Mouse (Mus musculus): ENCODE data around the gene Gapvd1. TPM values are rescaled to one million over a fixed set of nuclear protein-coding genes. Genes with fewer than 3 reads are reported as not detected.

The Gapvd1 gene
- polyA plus RNA-seq, 3 experiments from 2014 or later = 45.5 to 69.9 (median 60.5) TPM

GRCm38 (mm10) chr2:34632051-34632450, 123.0 kb downstream of the Gapvd1 start:
- no peak for ATAC-seq

DNA sequence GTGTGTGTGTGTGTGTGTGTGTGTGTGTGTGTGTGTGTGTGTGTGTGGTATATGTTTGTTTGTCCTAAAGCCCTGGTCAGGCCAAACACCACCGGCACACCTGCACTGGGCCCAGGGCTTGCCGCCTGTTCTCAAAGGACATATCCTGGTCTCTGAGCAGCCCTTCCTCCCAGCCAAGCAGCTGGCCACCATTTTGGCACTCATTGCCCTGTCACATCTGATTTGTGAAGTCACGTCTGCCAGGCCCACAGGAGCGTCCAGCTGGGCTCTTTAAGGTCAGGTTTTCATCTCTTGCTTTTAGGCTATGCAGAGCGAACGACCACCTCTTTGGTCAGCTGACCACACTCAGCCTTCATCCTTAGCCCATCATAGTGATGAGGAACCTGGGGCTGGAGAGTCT, 124.6 kb downstream of the Gapvd1 start:
- no peak for ATAC-seq

DNA sequence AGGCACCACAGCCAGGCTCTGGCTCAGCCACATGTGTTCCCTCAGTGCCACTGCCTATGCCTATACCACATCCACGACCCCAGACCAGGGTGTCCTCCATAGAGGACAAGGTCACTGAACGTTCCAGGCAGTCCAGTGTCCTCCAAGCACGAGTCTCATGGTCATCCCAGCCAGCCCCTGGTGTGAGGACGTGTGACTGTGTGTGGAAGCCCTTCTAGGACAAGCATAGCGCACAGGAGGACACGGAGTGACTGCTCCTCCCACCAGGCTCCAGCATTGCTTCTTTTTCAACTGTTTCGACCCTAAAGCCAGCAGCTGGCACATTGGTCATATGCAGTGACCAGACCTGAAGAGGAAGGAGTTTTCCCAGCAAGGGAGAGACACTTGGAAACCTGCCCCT, 125.3 kb downstream of the Gapvd1 start:
- ATAC-seq = no peak

DNA sequence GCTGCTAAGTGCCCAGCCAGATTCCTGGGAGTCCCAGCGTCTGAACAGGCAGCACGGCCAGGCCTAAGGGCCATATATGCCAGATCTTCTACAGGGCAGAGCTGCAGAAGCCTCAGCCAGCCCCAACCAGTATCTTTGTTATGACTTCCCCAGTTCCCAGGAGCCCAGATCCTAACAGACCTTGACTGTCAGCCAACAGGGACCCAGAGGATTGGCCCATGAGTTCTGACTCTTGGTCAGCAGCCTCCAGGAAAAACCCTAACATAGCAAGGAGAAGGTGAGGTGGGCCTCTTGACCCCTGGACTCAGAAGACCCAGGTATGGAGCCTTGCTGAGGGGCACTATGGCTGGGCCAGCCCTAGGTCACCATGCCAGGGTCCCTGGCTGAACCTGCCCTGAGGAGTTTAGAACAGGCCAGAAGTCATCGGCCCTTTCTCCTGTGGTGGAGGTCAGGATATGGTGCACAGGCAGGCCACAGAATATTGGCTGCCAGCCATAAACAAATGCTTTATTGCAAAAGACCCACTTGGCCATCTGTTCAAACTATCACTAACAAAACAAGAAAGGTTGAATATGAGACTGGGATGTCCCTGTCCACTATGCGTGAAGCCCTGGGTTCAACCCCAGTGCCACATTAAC, 126.0 kb downstream of the Gapvd1 start:
- ATAC-seq = no peak

DNA sequence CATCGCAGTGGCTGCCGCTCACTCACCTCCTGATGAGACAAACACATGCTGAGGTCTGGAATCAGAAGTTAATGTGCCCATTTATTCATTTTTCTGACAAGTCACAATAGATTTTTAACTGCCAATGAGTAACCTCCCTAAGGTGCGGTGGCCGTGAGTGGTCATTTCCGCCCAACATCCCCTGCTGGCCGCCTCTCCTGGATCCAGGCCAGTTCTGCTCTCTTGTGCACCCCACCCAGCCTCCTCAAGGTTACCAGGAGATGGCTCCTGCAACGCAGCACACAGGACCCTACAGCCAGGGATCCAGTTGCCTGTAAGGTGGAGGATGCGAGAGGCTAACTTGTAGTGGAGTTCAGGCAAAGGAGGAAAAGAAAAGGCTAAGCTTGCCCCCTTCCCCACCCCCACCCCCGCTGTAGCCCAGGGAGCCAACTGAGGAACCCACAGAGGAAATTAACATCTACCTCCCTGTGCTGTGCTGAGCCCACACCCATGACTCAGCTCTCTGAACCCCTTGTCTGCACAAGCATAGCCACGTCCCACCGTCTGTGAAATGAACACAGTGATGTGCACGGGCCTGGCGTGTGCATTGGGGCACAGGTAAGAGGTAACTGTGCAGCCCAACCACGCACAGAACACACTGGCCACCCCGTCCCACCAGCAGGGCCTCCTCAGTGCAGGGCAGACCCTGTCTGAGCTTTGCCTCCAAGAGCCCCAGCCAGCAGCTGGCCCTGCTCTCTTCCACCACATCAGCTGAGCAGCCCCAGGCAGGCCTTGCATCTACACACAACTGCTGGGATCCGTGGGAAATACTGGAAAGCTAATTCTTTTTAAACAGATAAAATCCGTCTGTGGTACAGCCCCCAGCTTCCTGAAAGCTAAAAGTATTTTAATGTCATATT, 127.5 kb downstream of the Gapvd1 start:
- ATAC-seq = no peak

Other genes starting within 250 kb of the Gapvd1 start
- 100 to 1,000 TPM; 576 to 769 (median 638) TPM for gene Hspa5, start 16.7 kb upstream of the Gapvd1 start, polyA plus RNA-seq (2017; shearing (Covaris generic))
- 10 to 100 TPM; 53.6 to 62.6 (median 58.1) TPM for gene Rabepk, start 44.7 kb upstream of the Gapvd1 start, polyA plus RNA-seq (2017; shearing (Covaris generic))
- gene Fbxw2, start 71.1 kb upstream of the Gapvd1 start, polyA plus RNA-seq (2017; shearing (Covaris generic)) = 10 to 100 TPM; 62.7 to 77.2 (median 72.8) TPM
- not detected for gene Gm34653, start 77.8 kb upstream of the Gapvd1 start, polyA plus RNA-seq (2017; shearing (Covaris generic))
- gene Cutal, start 119.2 kb upstream of the Gapvd1 start, polyA plus RNA-seq (2017; shearing (Covaris generic)) = not detected
- 10 to 100 TPM; 60.2 to 83.4 (median 72.6) TPM for gene Psmd5, start 119.7 kb upstream of the Gapvd1 start, polyA plus RNA-seq (2017; shearing (Covaris generic))
- 1 to 10 TPM; 1.1 to 3.9 (median 1.2) TPM for gene Phf19, start 158.8 kb upstream of the Gapvd1 start, polyA plus RNA-seq (2017; shearing (Covaris generic))
- 100 to 1,000 TPM; 240 to 310 (median 304) TPM for gene Traf1, start 206.5 kb upstream of the Gapvd1 start, polyA plus RNA-seq (2017; shearing (Covaris generic))

Measured in inflammation-experienced regulatory T-cells, adult 6 months (primary cell).